Mouse (Mus musculus): ENCODE results near the gene Ubqln4. TPM values are rescaled to one million over a fixed set of nuclear protein-coding genes. Genes with fewer than 3 reads are reported as not detected.

The Ubqln4 gene
- polyA plus RNA-seq, 1 experiment from 2014 or later, result 37.4 TPM

DNA sequence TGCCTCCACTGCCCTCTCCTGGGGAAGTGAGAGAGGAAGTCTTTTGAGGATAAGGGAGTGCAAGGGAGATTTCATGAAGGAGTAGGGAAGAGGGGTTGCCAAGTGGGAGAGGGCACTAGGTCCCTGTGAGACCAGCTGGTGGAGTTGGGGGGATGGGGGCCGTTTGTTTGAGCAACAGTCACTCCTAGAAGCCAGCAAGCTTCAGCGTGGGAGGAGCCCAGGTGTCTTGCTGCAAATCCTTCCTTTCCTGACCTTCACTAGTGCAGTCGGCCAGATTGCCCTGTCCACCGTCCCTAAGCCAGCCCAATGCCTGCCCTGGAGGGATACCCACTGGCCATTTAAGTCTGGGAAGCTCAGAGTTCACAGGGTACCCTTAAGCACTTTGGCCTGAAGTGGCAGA lies 42.0 kb upstream of the Ubqln4 start:
- Histone ChIP-seq H3K27ac (replicated peaks in 1 of 2; ENCODE audit: control insufficient read depth in 1 of 2, insufficient read depth in 1 of 2, low read depth in 2 of 2, low read length in 2 of 2) (peak overlapping the region in 1 of 2 experiments; percentile 59; a peak in 1 of 4 replicates), H3K4me1 (ENCODE audit: control insufficient read depth in 2 of 2, insufficient read depth in 2 of 2, low read length in 2 of 2) (peaks cover 32 to 41% of the 10 kb centered on the region in 2 experiments), H3K36me3 (ENCODE audit: control insufficient read depth, insufficient read depth, low read length) (no peaks in the 10 kb centered on the region), H3K9me3 (ENCODE audit: control insufficient read depth, low read length) (no peaks in the 10 kb centered on the region), H3K27me3 (ENCODE audit: control insufficient read depth, insufficient read depth, low read length) (no peaks in the 10 kb centered on the region), H3K4me2 (ENCODE audit: low read length) (no peak overlapping the region), H3K4me3 (ENCODE audit: control insufficient read depth in 1 of 2, insufficient read depth in 1 of 2, low read depth in 1 of 2, low read length in 2 of 2) (no peak overlapping the region), H3K9ac (ENCODE audit: low read length) (no peak overlapping the region)
- 53% methylated on average over 4 of the region's 4 CpGs for WGBS
- no peak for ATAC-seq (ENCODE audit: insufficient number of reproducible peaks, insufficient read depth, low FRiP score, low read depth)

DNA sequence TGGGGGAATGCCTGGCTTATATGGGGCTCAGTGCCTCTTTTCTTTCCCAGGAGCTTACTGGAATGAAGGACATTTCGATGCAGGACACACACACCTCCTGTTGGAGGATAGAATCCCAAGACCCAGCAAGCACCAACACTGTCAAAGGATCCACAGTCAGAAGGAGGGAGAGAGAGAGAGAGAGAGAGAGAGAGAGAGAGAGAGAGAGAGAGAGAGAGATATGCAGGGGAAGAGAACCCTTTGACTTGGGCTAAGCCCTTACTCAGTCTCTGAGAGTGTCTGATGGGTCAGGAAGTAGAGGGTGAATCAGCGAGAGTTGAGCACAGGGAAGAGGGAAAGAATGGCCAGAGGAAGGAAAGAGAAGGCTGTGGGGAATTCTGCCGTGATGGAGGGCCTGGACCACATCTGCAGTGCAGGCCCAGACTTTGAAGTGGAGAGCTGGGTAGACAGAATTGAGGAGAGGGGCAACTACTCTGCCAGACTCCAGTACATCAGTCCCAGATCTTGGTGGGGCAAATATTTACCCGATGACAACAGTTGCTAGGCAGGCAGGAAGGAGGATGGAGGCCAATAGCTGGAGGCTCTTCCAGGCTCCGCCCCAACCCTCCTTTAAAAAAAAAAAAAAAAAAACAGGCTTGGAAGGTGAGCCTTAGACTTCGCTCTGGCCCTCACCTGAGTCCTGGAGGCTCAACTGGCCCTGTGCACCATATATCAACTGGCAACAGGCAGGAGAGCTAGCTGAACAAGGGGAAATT lies 41.2 kb upstream of the Ubqln4 start:
- no peak overlapping the region for H3K4me2 ChIP-seq (ENCODE audit: low read length)
- no peaks in the 10 kb centered on the region for H3K27me3 ChIP-seq (ENCODE audit: control insufficient read depth, insufficient read depth, low read length)
- WGBS, result 34% methylated on average over 6 of the region's 6 CpGs
- H3K27ac ChIP-seq (replicated peaks in 1 of 2; ENCODE audit: control insufficient read depth in 1 of 2, insufficient read depth in 1 of 2, low read depth in 2 of 2, low read length in 2 of 2), result peak overlapping the region; percentile 20 to 59
- peaks cover 32 to 41% of the 10 kb centered on the region in 2 experiments for H3K4me1 ChIP-seq (ENCODE audit: control insufficient read depth in 2 of 2, insufficient read depth in 2 of 2, low read length in 2 of 2)
- no peak overlapping the region for H3K4me3 ChIP-seq (ENCODE audit: control insufficient read depth in 1 of 2, insufficient read depth in 1 of 2, low read depth in 1 of 2, low read length in 2 of 2)
- no peaks in the 10 kb centered on the region for H3K36me3 ChIP-seq (ENCODE audit: control insufficient read depth, insufficient read depth, low read length)
- no peak for ATAC-seq (ENCODE audit: insufficient number of reproducible peaks, insufficient read depth, low FRiP score, low read depth)
- H3K9ac ChIP-seq (ENCODE audit: low read length), result peak overlapping the region; percentile 36; the same call in 1 of the 2 replicates
- H3K9me3 ChIP-seq (ENCODE audit: control insufficient read depth, low read length), result no peaks in the 10 kb centered on the region

DNA sequence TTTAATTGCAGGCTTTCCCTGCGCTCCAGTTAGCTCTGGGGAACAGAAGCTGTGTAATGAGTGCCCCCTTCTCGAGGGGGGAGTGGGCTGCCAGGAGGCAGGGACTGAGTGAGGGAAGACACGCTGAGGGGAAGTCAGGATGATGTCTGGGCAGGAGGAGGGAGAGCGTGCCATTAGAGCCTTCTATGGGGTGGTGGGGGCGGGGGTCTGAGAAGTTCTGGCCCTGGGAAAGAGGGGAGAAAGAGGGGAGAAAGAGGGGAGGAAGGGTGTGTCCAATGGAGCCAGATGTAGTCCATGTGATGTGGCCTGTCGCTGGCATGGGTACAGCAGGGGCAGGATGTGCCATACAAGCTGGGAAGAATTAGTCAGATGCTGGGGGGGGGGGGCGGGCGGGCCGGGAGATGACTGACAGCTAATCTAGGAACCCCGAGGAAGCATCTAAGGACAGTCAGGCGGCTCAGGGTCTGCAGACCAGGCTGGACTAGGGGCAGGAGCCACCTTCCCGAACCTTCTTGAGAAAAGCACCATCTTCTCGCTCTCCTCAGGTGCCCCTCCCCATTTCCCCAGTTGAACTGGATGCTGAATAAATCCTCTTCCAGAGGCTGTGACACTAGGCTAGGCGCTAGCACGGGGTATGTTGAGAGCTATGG lies 40.5 kb upstream of the Ubqln4 start:
- 33% methylated on average over 13 of the region's 15 CpGs for WGBS
- H3K9me3 ChIP-seq (ENCODE audit: control insufficient read depth, low read length), result no peaks in the 10 kb centered on the region
- H3K27ac ChIP-seq (replicated peaks in 1 of 2; ENCODE audit: control insufficient read depth in 1 of 2, insufficient read depth in 1 of 2, low read depth in 2 of 2, low read length in 2 of 2), result peak overlapping the region; percentile 20 to 59
- H3K4me3 ChIP-seq (ENCODE audit: control insufficient read depth in 1 of 2, insufficient read depth in 1 of 2, low read depth in 1 of 2, low read length in 2 of 2), result no peak overlapping the region
- no peaks in the 10 kb centered on the region for H3K36me3 ChIP-seq (ENCODE audit: control insufficient read depth, insufficient read depth, low read length)
- no peak for ATAC-seq (ENCODE audit: insufficient number of reproducible peaks, insufficient read depth, low FRiP score, low read depth)
- H3K9ac ChIP-seq (ENCODE audit: low read length), result peak overlapping the region; percentile 36; the same call in 1 of the 2 replicates
- no peaks in the 10 kb centered on the region for H3K27me3 ChIP-seq (ENCODE audit: control insufficient read depth, insufficient read depth, low read length)
- peaks cover 32 to 41% of the 10 kb centered on the region in 2 experiments for H3K4me1 ChIP-seq (ENCODE audit: control insufficient read depth in 2 of 2, insufficient read depth in 2 of 2, low read length in 2 of 2)
- H3K4me2 ChIP-seq (ENCODE audit: low read length), result no peak overlapping the region

DNA sequence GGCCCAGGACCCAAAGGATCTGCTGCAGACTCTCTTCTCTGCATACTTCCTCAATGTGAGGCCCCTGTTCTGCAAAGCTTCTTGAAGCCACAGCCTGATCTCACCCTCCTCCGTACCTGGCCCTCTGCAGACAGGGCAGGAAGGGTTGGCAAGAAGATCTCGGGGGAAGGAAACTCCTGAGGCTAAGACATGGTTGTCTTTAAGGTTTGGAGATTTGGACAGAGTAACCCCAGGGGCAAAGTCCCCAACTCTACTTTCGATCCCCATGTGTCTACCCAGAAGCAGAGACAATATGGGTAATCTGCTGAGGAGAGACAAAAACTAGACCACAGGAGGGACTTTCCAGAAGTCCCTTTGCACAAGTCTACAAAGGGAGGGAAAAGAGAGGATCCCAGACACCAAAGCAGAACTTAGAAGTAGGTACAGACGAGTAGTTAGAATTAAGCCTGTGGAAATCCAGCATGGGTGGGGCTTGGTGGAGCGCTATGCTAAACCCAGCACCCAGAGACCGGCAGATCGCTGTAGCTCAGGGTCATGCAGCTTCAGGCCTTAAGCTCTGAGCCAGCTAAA lies 39.9 kb upstream of the Ubqln4 start:
- H3K4me1 ChIP-seq (ENCODE audit: control insufficient read depth in 2 of 2, insufficient read depth in 2 of 2, low read length in 2 of 2), result peaks cover 32 to 41% of the 10 kb centered on the region in 2 experiments
- no peaks in the 10 kb centered on the region for H3K36me3 ChIP-seq (ENCODE audit: control insufficient read depth, insufficient read depth, low read length)
- H3K4me2 ChIP-seq (ENCODE audit: low read length), result no peak overlapping the region
- H3K4me3 ChIP-seq (ENCODE audit: control insufficient read depth in 1 of 2, insufficient read depth in 1 of 2, low read depth in 1 of 2, low read length in 2 of 2), result no peak overlapping the region
- no peak overlapping the region for H3K27ac ChIP-seq (replicated peaks in 1 of 2; ENCODE audit: control insufficient read depth in 1 of 2, insufficient read depth in 1 of 2, low read depth in 2 of 2, low read length in 2 of 2)
- 71% methylated on average over 7 of the region's 7 CpGs for WGBS
- no peak for ATAC-seq (ENCODE audit: insufficient number of reproducible peaks, insufficient read depth, low FRiP score, low read depth)
- H3K9me3 ChIP-seq (ENCODE audit: control insufficient read depth, low read length), result no peaks in the 10 kb centered on the region
- no peaks in the 10 kb centered on the region for H3K27me3 ChIP-seq (ENCODE audit: control insufficient read depth, insufficient read depth, low read length)
- H3K9ac ChIP-seq (ENCODE audit: low read length), result no peak overlapping the region

DNA sequence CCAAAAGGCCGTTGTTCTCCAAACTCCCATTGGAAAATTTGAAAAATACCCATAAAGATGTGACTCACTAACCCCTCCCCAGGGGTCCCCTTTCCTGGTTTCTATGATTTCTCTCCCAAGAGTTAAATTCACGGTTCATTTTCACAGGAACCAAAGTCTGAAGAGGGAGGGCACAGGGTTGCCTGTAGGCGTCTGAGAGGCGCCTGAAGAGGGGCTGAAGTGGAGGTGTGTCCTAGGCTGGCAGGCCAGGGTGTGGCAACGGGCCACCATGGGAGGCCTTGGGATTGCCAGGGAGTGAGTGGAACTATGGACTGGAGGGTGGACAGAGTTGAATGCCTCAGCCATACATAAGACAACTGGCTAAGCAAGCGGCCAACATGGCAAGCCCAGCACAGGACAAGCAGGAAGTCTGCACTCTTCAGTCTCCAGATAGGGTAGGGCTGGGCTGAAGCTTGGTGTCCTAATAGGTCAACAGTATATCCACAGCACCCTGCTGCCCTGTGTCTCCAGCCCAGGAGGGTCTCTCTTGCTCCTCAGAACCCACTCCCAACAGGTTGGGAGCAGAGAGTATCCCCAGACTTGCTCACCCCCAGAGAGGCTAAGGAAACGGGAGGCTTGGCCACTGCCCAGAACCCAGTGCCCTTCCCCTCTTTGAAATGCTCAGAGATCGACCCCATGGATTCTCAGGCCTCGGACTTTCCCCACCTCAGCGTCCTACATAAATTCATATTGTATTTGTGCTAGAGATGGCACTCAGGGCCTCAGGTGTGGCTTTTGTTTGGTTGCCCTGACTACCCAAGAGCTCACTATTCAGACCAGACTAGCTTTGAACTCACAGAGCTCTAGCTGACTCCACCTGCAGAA lies 39.1 kb upstream of the Ubqln4 start:
- H3K36me3 ChIP-seq (ENCODE audit: control insufficient read depth, insufficient read depth, low read length), result no peaks in the 10 kb centered on the region
- peaks cover 29 to 37% of the 10 kb centered on the region in 2 experiments for H3K4me1 ChIP-seq (ENCODE audit: control insufficient read depth in 2 of 2, insufficient read depth in 2 of 2, low read length in 2 of 2)
- H3K9ac ChIP-seq (ENCODE audit: low read length), result no peak overlapping the region
- 69% methylated on average over 10 of the region's 10 CpGs for WGBS
- H3K4me3 ChIP-seq (ENCODE audit: control insufficient read depth in 1 of 2, insufficient read depth in 1 of 2, low read depth in 1 of 2, low read length in 2 of 2), result no peak overlapping the region
- no peaks in the 10 kb centered on the region for H3K9me3 ChIP-seq (ENCODE audit: control insufficient read depth, low read length)
- H3K4me2 ChIP-seq (ENCODE audit: low read length), result no peak overlapping the region
- no peak for ATAC-seq (ENCODE audit: insufficient number of reproducible peaks, insufficient read depth, low FRiP score, low read depth)
- no peak overlapping the region for H3K27ac ChIP-seq (replicated peaks in 1 of 2; ENCODE audit: control insufficient read depth in 1 of 2, insufficient read depth in 1 of 2, low read depth in 2 of 2, low read length in 2 of 2)
- no peaks in the 10 kb centered on the region for H3K27me3 ChIP-seq (ENCODE audit: control insufficient read depth, insufficient read depth, low read length)

DNA sequence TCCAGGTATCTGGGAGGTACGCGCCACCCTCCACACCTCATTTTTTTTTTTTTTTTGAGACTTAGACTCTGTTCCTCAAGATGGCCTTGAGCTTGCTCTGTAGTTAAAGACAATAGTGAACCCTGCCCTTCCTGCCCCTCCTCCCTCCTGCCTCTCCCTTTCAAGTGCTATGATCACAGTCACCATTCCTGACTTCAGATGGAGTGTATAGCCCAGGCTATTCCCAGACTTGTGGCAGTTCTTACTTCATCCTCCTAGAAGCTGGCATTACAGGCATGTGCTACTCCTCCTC lies 38.5 kb upstream of the Ubqln4 start:
- WGBS, result 100% methylated on average over 2 of the region's 2 CpGs

DNA sequence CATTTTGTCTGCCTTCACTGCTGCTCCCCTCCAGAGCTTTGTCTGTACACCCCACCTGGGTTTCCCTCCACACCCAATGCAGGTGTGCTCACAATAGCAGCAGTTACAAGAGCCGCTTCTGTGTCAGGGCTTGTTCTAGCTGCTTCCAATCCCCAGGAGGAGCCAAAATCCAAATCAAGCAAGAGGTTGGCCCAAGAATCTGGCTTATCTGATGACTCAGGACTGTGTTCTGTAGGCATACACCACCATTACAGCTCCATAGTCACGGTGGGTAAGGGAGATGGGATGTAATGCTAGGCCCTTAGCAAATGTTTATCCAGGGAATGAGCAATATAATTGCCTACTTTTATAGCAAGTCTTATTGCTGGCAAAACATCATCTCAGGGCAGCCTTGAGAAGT lies 37.2 kb upstream of the Ubqln4 start:
- Histone ChIP-seq H3K36me3 (ENCODE audit: control insufficient read depth, insufficient read depth, low read length) (no peaks in the 10 kb centered on the region), H3K9ac (ENCODE audit: low read length) (no peak overlapping the region), H3K4me2 (ENCODE audit: low read length) (no peak overlapping the region), H3K4me3 (ENCODE audit: control insufficient read depth in 1 of 2, insufficient read depth in 1 of 2, low read depth in 1 of 2, low read length in 2 of 2) (no peak overlapping the region), H3K27me3 (ENCODE audit: control insufficient read depth, insufficient read depth, low read length) (no peaks in the 10 kb centered on the region), H3K9me3 (ENCODE audit: control insufficient read depth, low read length) (no peaks in the 10 kb centered on the region), H3K27ac (replicated peaks in 1 of 2; ENCODE audit: control insufficient read depth in 1 of 2, insufficient read depth in 1 of 2, low read depth in 2 of 2, low read length in 2 of 2) (no peak overlapping the region), H3K4me1 (ENCODE audit: control insufficient read depth in 2 of 2, insufficient read depth in 2 of 2, low read length in 2 of 2) (peaks cover 18 to 25% of the 10 kb centered on the region in 2 experiments)
- no peak for ATAC-seq (ENCODE audit: insufficient number of reproducible peaks, insufficient read depth, low FRiP score, low read depth)
- 79% methylated on average over 2 of the region's 2 CpGs for WGBS

More for the DNA sequence above, 38.5 kb upstream of the Ubqln4 start:
- Histone ChIP-seq H3K4me3 (ENCODE audit: control insufficient read depth in 1 of 2, insufficient read depth in 1 of 2, low read depth in 1 of 2, low read length in 2 of 2) (no peak overlapping the region), H3K27ac (replicated peaks in 1 of 2; ENCODE audit: control insufficient read depth in 1 of 2, insufficient read depth in 1 of 2, low read depth in 2 of 2, low read length in 2 of 2) (no peak overlapping the region), H3K9ac (ENCODE audit: low read length) (no peak overlapping the region), H3K4me1 (ENCODE audit: control insufficient read depth in 2 of 2, insufficient read depth in 2 of 2, low read length in 2 of 2) (peaks cover 26 to 34% of the 10 kb centered on the region in 2 experiments), H3K9me3 (ENCODE audit: control insufficient read depth, low read length) (no peaks in the 10 kb centered on the region), H3K36me3 (ENCODE audit: control insufficient read depth, insufficient read depth, low read length) (no peaks in the 10 kb centered on the region), H3K27me3 (ENCODE audit: control insufficient read depth, insufficient read depth, low read length) (no peaks in the 10 kb centered on the region), H3K4me2 (ENCODE audit: low read length) (no peak overlapping the region)
- no peak for ATAC-seq (ENCODE audit: insufficient number of reproducible peaks, insufficient read depth, low FRiP score, low read depth)
